Mouse (Mus musculus): ENCODE results near the gene Olfr857. TPM values are rescaled to one million over a fixed set of nuclear protein-coding genes. Genes with fewer than 3 reads are reported as not detected.
"Not testable (repeated sequence)": the region's sequence is repeated elsewhere in the genome, so short reads cannot be mapped to it uniquely, and the experiment has no call there.

Gene Olfr857
- polyA plus RNA-seq (2017; shearing (Covaris generic)) = not detected

GRCm38 (mm10) chr9:19709133-19709532 lies at the start of gene Olfr857:
TSS of gene Olfr857 (plus strand) at chr9:19709433.
- no peak for ATAC-seq

- no peak for ATAC-seq
Observed at GRCm38 (mm10) chr9:19690281-19690680, 19.0 kb upstream of the Olfr857 start.

- no peak for ATAC-seq
Observed at GRCm38 (mm10) chr9:19691426-19691825, 17.8 kb upstream of the Olfr857 start.

- ATAC-seq = no peak
Observed at GRCm38 (mm10) chr9:19692430-19692829, 16.8 kb upstream of the Olfr857 start.

DNA sequence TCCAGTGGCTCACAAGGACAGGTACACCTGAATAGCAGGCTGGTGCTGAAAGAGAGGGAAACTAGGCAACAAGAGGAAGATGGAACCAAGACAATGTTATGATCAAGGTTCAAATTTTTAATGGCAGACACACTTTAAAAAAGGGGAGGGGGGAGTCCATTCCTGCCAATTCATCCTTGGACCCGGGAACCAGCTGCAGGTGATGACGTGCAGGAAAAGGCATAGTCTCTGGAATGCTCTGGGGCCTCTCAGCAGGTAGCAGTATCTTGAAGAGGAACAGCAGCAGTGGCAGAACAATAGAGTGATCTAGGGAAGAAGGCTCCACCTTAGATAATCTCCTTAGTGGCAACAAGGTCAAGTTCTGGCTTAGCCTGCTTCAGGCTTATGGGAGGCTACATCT lies 14.9 kb upstream of the Olfr857 start:
- ATAC-seq = not testable (repeated sequence)

- ATAC-seq = not testable (repeated sequence)
Observed at GRCm38 (mm10) chr9:19694898-19695379, 14.3 kb upstream of the Olfr857 start.

DNA sequence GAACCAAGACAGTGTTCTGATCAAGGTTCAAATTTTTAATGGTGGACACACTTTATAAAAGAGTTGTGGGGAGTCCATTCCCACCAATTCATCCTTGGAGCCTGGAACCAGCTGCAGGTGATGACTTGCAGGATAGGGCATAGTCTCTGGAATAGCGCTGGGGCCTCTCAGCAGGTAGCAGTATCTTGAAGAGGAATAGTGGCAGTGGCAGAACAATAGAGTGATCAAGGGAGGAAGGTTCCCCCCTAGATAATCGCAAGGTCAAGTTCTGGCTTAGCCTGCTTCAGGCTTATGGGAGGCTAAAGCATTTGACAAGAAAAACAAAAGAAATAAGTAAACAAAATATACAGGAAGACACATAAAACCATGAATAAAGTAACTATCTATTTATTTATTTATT lies 4.7 kb upstream of the Olfr857 start:
- not testable (repeated sequence) for ATAC-seq

Other genes starting within 250 kb of the Olfr857 start
- not detected for gene Olfr850, start 231.2 kb upstream of the Olfr857 start, polyA plus RNA-seq (2017; shearing (Covaris generic))
- not detected for gene Olfr851, start 216.1 kb upstream of the Olfr857 start, polyA plus RNA-seq (2017; shearing (Covaris generic))
- not detected for gene Olfr853, start 168.4 kb upstream of the Olfr857 start, polyA plus RNA-seq (2017; shearing (Covaris generic))
- not detected for gene Olfr854, start 142.1 kb upstream of the Olfr857 start, polyA plus RNA-seq (2017; shearing (Covaris generic))
- gene Olfr855, start 126.8 kb upstream of the Olfr857 start, polyA plus RNA-seq (2017; shearing (Covaris generic)) = not detected
- 10 to 100 TPM; 31.0 to 39.7 (median 36.9) TPM for gene Zfp317, start 87.3 kb upstream of the Olfr857 start, polyA plus RNA-seq (2017; shearing (Covaris generic))
- gene Olfr58, start 70.8 kb downstream of the Olfr857 start, polyA plus RNA-seq (2017; shearing (Covaris generic)) = not detected
- not detected for gene Olfr859, start 95.5 kb downstream of the Olfr857 start, polyA plus RNA-seq (2017; shearing (Covaris generic))
- gene Olfr860, start 140.3 kb downstream of the Olfr857 start, polyA plus RNA-seq (2017; shearing (Covaris generic)) = not detected
- under 1 TPM in 1 of 3 experiments, not detected in 2; 0.24 TPM for gene Olfr862, start 178.6 kb downstream of the Olfr857 start, polyA plus RNA-seq (2017; shearing (Covaris generic))
- gene Olfr77, start 207.4 kb downstream of the Olfr857 start, polyA plus RNA-seq (2017; shearing (Covaris generic)) = 1 to 10 TPM; 1.5 to 2.4 (median 1.9) TPM